Mouse (Mus musculus): Measurements from ENCODE around the gene Gm35315. TPM values are rescaled to one million over a fixed set of nuclear protein-coding genes. Genes with fewer than 3 reads are reported as not detected.

The Gm35315 gene
- 0.45 TPM for polyA plus RNA-seq (2015; fragmentation: Illumina TruSeq; extraction: RNeasy Lipid Tissue Mini Kit (QIAGEN cat#74804); ENCODE audit: low read depth, low replicate concordance)

DNA sequence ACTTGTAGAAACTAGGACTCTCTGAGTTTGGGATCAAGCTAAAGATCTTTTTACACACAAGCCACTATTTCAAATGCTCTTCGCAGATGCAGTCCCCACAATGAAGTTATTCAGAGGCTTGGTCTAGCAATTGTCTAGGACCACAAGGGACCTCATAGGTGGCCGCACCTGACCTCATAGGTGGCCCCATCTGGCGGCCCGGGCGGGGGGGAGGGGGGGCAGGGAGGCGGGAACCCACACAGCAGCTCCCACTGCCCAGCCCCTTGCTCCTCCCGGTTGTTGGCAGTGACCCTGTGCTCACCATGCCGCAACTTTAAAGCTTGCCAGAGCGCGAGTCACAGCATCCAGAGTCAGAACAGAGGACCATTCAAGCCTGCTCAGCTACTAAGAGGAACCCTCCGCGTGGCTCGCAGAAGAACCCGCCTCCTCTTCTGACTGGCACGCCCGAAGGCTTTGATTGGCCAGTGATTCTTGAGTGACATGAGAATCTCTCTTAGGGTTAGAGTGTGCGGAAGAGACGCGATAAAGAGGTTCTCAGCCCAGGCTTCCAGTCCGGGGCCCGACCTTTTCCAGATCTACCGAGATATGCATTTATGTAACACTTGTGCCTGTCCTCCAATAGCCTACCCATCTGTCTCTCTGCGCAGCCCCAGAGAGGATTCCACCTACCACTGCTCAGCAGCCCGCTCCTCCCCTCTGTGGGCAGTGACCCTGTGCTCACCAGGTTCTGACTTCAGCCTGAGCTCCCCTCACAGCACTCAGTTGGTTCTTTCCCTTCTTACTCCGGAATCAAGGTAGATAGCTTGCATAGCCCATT is at the start of gene Gm35315:
Gm35315 (minus strand) TSS at position 391 of the 817 bp plus-strand sequence.

DNA sequence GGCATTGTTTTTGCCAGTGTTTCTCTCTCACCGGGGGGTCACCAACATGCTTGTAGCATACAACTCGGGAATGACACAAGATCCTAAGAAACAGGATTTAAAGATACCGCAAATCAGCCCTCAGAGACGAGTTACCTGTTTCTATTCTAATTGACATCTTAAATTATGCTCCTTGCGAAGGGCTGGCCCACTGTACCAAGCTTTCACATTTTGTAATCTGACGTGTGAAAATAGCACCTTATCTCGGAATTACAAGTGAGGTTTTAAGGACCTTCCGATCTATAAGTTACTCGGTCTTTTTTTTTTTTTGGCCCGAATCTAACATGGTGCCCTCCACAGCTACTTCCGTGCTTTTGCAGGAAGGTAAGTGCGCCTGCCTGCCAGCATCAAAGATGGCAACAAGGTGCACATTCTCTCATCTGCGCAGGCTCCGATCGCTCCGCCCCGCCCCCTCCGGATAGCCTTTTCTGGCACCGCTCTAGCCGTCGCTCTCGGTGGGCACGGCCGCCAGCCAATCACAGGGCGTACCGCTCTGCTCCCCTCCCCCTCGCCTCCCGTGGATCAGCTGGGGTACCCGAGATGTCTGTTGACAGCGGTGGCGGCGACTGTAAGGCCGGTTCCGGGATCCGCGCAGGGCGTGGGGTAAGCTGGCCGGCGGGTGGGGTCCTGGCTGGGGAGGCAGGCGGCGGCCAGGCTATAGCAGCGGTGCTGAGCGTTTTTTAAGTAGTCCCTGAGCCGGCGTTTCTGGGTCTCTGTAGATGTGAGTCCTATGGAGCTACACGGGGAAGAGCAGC is 41.3 kb upstream of the Gm35315 start, which contains the start of gene Chfr:
Chfr (plus strand) TSS at position 550 of the 794 bp plus-strand sequence.

GRCm38 (mm10) chr5:110109991-110110441 is 15.8 kb upstream of the Gm35315 start, which contains the start of gene Zfp605:
Gene Zfp605, plus strand, starts transcription at chr5:110110092.

GRCm38 (mm10) chr5:110107581-110108304 is 13.5 kb upstream of the Gm35315 start, which contains the start of gene Gtpbp6:
Gene Gtpbp6, minus strand, starts transcription at chr5:110108197.

GRCm38 (mm10) chr5:110099656-110100580 is 5.7 kb upstream of the Gm35315 start, which contains the start of gene Plcxd1:
Gene Plcxd1, plus strand, starts transcription at chr5:110099969.

DNA sequence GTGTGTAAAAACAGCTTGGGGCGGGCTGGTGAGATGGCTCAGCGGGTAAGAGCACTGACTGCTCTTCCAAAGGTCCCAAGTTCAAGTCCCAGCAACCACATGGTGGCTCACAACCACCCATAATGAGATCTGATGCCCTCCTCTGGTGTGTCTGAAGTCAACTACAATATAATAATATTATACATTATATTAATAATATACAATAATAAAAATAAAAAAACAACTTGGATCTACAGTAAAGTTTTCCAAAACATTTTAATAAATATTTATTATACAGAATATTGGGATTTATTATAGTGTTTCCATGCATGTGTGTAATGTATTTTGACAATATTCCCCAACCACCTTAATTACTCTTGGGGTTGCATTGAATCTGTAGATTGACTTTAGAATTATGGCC is 21.8 kb downstream of the Gm35315 start, which contains the start of gene Gm17655:
Gm17655 (minus strand) TSS at position 101 of the 400 bp plus-strand sequence.

Other genes starting within 250 kb of the Gm35315 start
- 47.5 TPM for gene Gm15446, start 171.0 kb downstream of the Gm35315 start, polyA plus RNA-seq (2015; fragmentation: Illumina TruSeq; extraction: RNeasy Lipid Tissue Mini Kit (QIAGEN cat#74804); ENCODE audit: low read depth, low replicate concordance)
- 66.6 TPM for gene Zfp932, start 97.9 kb downstream of the Gm35315 start, polyA plus RNA-seq (2015; fragmentation: Illumina TruSeq; extraction: RNeasy Lipid Tissue Mini Kit (QIAGEN cat#74804); ENCODE audit: low read depth, low replicate concordance)
- 6.9 TPM for gene Gm17655, start 21.9 kb downstream of the Gm35315 start, polyA plus RNA-seq (2015; fragmentation: Illumina TruSeq; extraction: RNeasy Lipid Tissue Mini Kit (QIAGEN cat#74804); ENCODE audit: low read depth, low replicate concordance)
- 15.2 TPM for gene Plcxd1, start 5.5 kb upstream of the Gm35315 start, polyA plus RNA-seq (2015; fragmentation: Illumina TruSeq; extraction: RNeasy Lipid Tissue Mini Kit (QIAGEN cat#74804); ENCODE audit: low read depth, low replicate concordance)
- gene Gtpbp6, start 13.8 kb upstream of the Gm35315 start, polyA plus RNA-seq (2015; fragmentation: Illumina TruSeq; extraction: RNeasy Lipid Tissue Mini Kit (QIAGEN cat#74804); ENCODE audit: low read depth, low replicate concordance), result 54.8 TPM
- gene Zfp605, start 15.7 kb upstream of the Gm35315 start, polyA plus RNA-seq (2015; fragmentation: Illumina TruSeq; extraction: RNeasy Lipid Tissue Mini Kit (QIAGEN cat#74804); ENCODE audit: low read depth, low replicate concordance), result 12.0 TPM
- gene Chfr, start 41.4 kb upstream of the Gm35315 start, polyA plus RNA-seq (2015; fragmentation: Illumina TruSeq; extraction: RNeasy Lipid Tissue Mini Kit (QIAGEN cat#74804); ENCODE audit: low read depth, low replicate concordance), result 38.1 TPM
- gene Golga3, start 82.3 kb upstream of the Gm35315 start, polyA plus RNA-seq (2015; fragmentation: Illumina TruSeq; extraction: RNeasy Lipid Tissue Mini Kit (QIAGEN cat#74804); ENCODE audit: low read depth, low replicate concordance), result 21.9 TPM
- 21.4 TPM for gene Ankle2, start 136.6 kb upstream of the Gm35315 start, polyA plus RNA-seq (2015; fragmentation: Illumina TruSeq; extraction: RNeasy Lipid Tissue Mini Kit (QIAGEN cat#74804); ENCODE audit: low read depth, low replicate concordance)
- 71.7 TPM for gene Pgam5, start 175.5 kb upstream of the Gm35315 start, polyA plus RNA-seq (2015; fragmentation: Illumina TruSeq; extraction: RNeasy Lipid Tissue Mini Kit (QIAGEN cat#74804); ENCODE audit: low read depth, low replicate concordance)
- 11.1 TPM for gene Pxmp2, start 191.8 kb upstream of the Gm35315 start, polyA plus RNA-seq (2015; fragmentation: Illumina TruSeq; extraction: RNeasy Lipid Tissue Mini Kit (QIAGEN cat#74804); ENCODE audit: low read depth, low replicate concordance)
- gene Pole, start 191.9 kb upstream of the Gm35315 start, polyA plus RNA-seq (2015; fragmentation: Illumina TruSeq; extraction: RNeasy Lipid Tissue Mini Kit (QIAGEN cat#74804); ENCODE audit: low read depth, low replicate concordance), result 0.88 TPM
- 0.25 TPM for gene P2rx2, start 248.8 kb upstream of the Gm35315 start, polyA plus RNA-seq (2015; fragmentation: Illumina TruSeq; extraction: RNeasy Lipid Tissue Mini Kit (QIAGEN cat#74804); ENCODE audit: low read depth, low replicate concordance)

Measured in brain, adult 10 weeks (tissue).